Mouse (Mus musculus): ENCODE measurements around the gene Renbp. TPM values are rescaled to one million over a fixed set of nuclear protein-coding genes. Genes with fewer than 3 reads are reported as not detected.

Renbp gene
- total RNA-seq, 2 experiments from 2014 or later = 5.5 to 7.3 TPM

DNA sequence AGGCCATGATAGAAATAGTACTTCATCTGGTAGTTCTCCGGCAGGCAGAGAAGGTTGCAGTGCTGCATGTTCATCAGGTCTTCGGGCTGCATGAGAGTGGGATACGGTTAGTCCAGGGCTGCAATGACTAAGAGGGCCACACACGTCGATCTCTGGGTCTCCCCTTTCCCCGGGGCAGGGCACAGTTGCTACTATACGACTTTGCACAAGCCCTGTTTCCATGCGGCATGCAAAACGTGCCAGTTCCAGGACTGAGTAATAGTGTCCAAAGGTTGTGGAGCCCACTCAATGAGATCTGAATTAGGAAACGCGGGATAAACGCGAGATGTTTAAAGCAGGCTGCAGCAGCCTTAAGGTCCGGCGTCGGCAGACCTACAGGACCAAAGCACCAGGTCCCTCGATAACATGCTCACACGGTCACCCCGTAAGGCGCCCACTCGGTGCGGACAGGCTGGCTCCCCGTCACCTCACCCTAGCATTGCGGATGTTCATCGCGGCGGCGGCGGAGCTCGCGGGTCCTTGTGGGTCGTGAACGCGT lies 9.3 kb downstream of the Renbp start:
- DNase-seq = no peak

GRCm38 (mm10) chrX:73918631-73919030 lies 12.0 kb downstream of the Renbp start:
- no peak for DNase-seq

- DNase-seq = no peak
These were observed 13.7 kb downstream of the Renbp start for GRCm38 (mm10) chrX:73916945-73917344.

DNA sequence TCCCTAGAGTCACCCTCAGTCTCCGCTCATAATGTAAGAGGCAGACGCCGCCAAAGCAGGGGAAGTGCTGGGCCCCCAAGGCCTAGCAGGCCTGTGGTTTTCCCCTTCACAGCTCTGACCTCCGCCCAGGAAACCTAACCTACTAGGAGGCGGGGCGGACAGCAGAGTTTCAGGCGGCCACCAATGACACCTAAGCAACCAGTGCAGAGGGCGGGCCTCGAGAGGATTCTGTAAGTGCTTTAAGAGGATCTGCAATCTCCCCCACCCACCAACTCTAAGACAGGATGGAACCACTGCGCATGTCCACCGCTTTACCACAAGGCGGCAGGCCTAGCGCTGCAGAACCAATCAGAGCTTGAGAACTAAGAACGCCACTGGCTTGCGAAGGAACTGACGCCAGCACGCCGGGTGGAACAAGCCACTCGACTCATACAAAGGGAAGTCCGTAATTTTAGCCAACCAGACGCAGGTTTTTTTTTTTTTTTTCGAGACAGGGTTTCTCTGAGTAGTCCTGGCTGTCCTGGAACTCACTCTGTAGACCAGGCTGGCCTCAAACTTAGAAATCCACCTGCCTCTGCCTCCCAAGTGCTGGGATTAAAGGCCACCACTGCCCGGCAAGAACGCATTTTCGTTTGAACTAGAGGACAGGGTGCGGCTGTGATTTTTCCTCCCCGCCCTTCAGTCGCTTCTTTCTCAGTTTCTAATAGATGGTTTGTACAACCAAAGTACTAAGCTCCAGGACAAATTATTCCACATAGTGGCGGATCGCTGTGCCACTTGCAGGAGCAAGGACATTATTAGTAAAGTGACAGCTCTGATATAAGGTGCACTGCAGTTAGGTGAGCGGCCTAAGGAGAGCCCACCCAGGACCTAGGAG lies 15.6 kb downstream of the Renbp start:
- DNase-seq = peak; percentile 87 to 97

GRCm38 (mm10) chrX:73911588-73911987 lies 19.1 kb downstream of the Renbp start:
- peak in 1 of 2 experiments; percentile 35 for DNase-seq

GRCm38 (mm10) chrX:73911156-73911555 lies 19.5 kb downstream of the Renbp start:
- peak in 1 of 2 experiments; percentile 28 for DNase-seq

GRCm38 (mm10) chrX:73910451-73910850 lies 20.2 kb downstream of the Renbp start:
- no peak for DNase-seq

DNA sequence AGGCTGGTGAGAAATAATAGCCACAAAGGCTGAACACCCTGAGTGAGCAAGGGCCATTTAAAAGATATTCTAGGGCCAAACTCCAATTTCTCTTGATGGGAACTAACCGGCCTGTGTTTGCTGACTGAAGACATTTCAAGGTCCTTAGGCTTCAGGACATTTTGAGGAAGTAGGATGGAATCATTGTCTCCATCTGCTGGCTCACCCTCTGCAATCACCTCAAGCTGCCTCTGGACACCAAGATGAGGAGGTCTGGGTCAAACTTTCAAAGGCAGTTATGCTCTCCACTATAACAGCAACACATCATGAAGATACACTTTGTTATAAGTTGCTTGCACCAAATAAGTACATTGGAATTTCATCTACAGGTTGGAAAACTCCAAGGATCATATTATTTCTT lies 20.6 kb downstream of the Renbp start:
- no peak for DNase-seq

GRCm38 (mm10) chrX:73897959-73898358 lies 32.7 kb downstream of the Renbp start:
- DNase-seq = no peak

DNA sequence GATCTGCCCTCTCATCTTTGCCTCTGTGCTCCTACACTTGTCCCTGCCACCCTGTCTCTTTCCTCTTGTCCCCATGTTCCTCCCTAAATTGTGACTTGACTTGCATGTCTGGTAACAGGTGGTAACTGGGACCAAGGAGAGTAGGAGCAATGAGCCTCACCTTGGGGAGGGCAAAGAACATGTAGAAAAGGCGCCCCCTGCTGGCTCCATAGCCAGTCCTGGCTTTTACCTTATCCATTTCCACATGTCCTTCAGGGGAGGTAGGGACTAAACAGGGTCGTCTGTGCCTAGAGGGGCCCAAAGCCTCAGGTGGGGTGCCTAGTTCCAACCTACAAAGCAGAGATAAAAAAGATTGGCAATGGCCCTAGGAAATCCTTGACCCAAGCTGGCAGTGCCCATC lies 34.9 kb downstream of the Renbp start, which contains the start of gene L1cam:
TSS of gene L1cam (minus strand) at position 387 of the 400 bp plus-strand sequence.
- DNase-seq = peak in 1 of 2 experiments; percentile 64

GRCm38 (mm10) chrX:73892833-73893232 lies 37.8 kb downstream of the Renbp start:
- DNase-seq = no peak

DNA sequence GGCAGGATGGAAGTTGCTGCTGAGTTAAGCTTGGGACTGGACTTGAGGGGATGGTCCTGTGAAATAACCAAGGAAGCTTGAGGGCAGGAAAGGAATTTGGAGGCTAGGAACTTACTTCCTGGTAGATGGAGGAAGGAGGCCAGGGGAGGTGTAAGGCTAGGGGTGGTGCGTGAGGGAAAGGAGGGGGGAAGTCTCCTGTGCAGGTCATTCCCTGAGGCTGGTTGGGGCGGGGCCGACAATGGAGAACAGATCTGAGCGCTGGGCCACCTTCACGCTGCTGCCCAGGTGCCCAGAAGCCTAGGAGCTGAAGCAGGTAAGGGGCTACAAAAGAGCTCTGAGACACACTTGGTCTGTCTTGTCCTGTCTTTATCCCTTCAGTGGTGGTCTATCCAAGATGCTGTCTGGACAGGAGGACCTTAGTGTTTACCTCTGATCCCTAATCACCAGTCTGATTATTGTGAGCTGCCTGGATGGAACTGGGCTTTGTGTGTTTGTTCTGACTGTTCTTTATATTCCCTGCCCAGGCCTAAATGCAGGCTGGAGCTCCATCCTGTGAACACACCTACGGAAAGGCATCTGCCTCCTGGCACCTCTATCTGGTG lies 39.0 kb downstream of the Renbp start, which contains the start of gene Avpr2:
TSS of gene Avpr2 (plus strand) at position 552 of the 602 bp plus-strand sequence.
- no peak for DNase-seq

DNA sequence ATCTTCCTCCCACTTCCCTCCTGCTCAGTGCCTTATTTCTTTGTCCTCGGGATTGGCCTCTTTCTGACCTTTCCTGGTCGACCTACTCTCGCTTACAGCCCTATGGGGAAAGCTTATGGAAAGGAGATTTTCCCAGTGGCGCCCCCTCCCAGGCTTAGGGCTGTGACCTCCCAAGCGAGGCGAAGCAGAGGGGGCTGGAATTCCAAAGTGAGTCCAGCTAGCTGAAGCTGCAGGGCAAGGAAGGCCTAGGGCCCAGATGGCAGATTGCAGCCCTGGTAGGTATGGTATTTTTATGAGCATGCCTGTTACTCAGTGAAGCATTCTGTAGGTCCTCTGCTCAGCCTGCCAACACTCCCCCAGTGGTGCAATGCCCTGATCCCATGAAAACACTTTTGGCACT lies 49.2 kb downstream of the Renbp start:
- no peak for DNase-seq

DNA sequence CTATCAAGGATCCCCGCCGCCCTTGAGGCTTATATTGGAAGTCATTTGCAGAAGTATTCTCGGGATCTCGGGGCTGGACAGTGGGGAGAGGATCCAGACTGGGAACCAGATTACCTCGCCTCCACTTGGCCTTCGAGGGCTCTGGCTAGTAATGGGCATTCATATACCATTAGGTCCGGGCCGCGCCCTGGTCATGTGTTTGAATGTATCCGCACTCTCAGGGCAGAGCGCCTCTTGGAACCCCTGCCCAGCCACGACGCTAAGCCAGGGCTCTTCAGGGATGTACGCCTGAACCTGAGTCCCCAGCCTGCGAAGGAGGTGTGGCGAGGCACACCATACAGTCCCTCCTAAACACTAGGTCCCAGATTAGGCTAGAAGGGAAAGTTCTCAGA lies 49.6 kb downstream of the Renbp start:
- DNase-seq = peak in 1 of 2 experiments; percentile 4

GRCm38 (mm10) chrX:73880194-73881035 lies 50.2 kb downstream of the Renbp start:
- peak; percentile 14 to 42 for DNase-seq

DNA sequence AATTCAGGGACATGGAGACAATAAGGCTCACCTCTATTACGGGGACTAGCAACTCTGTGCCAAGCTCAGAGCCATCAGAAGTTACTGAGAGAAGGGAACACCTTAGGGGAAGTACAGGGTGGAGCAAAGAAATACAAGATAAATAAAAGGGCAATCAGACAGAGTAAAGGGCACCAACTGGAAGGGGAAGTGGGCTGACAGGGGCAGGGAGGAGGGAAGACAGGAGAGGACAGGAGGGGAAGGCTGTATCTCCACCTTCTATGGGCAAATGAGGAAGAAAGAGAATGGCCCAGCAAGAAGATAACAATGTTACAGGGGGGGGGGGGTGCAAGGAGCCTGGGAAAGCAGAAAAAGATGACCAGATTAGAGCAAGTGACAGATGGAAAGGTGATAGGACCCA lies 53.6 kb downstream of the Renbp start:
- no peak for DNase-seq

DNA sequence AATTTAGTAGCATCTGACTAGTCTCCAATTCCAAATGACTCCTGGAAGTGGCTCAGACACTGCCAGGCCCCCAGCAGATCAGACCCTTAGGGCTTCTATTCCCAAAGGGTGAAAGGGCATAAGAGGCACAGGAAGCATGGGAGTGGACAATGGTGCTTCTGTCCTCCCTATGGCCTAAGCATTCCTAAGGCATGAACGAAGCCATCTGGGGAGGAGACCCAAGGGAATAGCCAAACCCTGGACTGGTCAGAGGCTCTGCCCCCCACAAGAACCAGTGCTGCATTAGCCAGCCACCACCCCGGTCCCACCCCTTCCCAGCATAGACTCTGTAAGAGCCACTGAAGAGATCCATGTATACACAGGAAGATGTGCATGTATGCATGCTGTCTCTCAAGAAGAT lies 54.8 kb downstream of the Renbp start:
- DNase-seq = no peak

Other genes starting within 250 kb of the Renbp start
- 10 to 100 TPM; 90.2 to 93.3 TPM for gene Bcap31, start 214.7 kb downstream of the Renbp start, total RNA-seq (2021)
- 10 to 100 TPM; 29.2 to 29.6 TPM for gene Abcd1, start 214.3 kb downstream of the Renbp start, total RNA-seq (2021)
- 1 to 10 TPM; 1.7 to 2.0 TPM for gene Plxnb3, start 173.8 kb downstream of the Renbp start, total RNA-seq (2021)
- gene Srpk3, start 156.4 kb downstream of the Renbp start, total RNA-seq (2021) = 10 to 100 TPM; 23.9 to 26.0 TPM
- 100 to 1,000 TPM; 642 to 677 TPM for gene Idh3g, start 144.0 kb downstream of the Renbp start, total RNA-seq (2021)
- gene Ssr4, start 143.8 kb downstream of the Renbp start, total RNA-seq (2021) = 10 to 100 TPM; 79.3 to 80.7 TPM
- 1 to 10 TPM; 1.3 to 1.6 TPM for gene Pdzd4, start 105.9 kb downstream of the Renbp start, total RNA-seq (2021)
- not detected for gene Avpr2, start 38.7 kb downstream of the Renbp start, total RNA-seq (2021)
- 1 to 10 TPM; 3.7 to 4.1 TPM for gene L1cam, start 34.7 kb downstream of the Renbp start, total RNA-seq (2021)
- gene Arhgap4, start 9.0 kb downstream of the Renbp start, total RNA-seq (2021) = 1 to 10 TPM in 1 of 2 experiments, under 1 TPM in 1; 0.72 to 3.8 TPM
- 10 to 100 TPM; 56.6 to 58.6 TPM for gene Naa10, start 8.9 kb downstream of the Renbp start, total RNA-seq (2021)
- gene Hcfc1, start 35.5 kb upstream of the Renbp start, total RNA-seq (2021) = 10 to 100 TPM; 31.7 to 38.4 TPM
- 10 to 100 TPM; 54.9 to 61.8 TPM for gene Irak1, start 93.1 kb upstream of the Renbp start, total RNA-seq (2021)
- not detected for gene Opn1mw, start 196.6 kb upstream of the Renbp start, total RNA-seq (2021)
- gene Mecp2, start 204.5 kb upstream of the Renbp start, total RNA-seq (2021) = 10 to 100 TPM; 25.7 to 30.4 TPM
- not detected for gene Tex28, start 237.0 kb upstream of the Renbp start, total RNA-seq (2021)
- not detected for gene Tktl1, start 246.4 kb upstream of the Renbp start, total RNA-seq (2021)

Data from heart, adult 18-20 months (tissue).